Mouse (Mus musculus): ENCODE measurements around the gene Slc44a3. TPM values are rescaled to one million over a fixed set of nuclear protein-coding genes. Genes with fewer than 3 reads are reported as not detected.

Slc44a3 gene
- total RNA-seq, 2 experiments from 2014 or later = not detected

DNA sequence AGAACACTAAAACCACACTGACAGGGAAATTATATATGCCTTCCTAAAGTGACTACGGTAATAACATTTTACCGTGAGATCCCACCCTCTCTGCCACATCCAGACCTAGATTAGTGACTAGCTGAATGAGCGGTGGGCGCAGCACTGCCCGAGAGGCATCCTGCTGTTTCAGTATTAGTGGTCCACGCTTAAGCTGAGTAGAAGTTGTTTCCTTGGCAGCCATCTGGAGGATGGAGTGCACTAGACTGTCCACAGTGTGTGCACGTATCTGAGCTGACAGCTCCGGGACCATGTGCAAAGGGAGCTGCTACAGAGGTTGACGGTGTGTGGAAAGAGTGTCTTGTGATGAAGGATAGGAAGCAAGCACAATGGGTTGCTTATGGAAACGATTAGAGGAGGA, 66.4 kb downstream of the Slc44a3 start:
- Histone ChIP-seq H3K4me3 (no peak overlapping the region), H3K27ac (no peak overlapping the region)
- no peak for DNase-seq (ENCODE audit: extremely low spot score in 1 of 2, low spot score in 2 of 2)
- intact Hi-C loops (cut with DNase I) = no loop called here
- TF ChIP-seq CTCF (IDR thresholded peaks at IDR 0.05) = no peak

DNA sequence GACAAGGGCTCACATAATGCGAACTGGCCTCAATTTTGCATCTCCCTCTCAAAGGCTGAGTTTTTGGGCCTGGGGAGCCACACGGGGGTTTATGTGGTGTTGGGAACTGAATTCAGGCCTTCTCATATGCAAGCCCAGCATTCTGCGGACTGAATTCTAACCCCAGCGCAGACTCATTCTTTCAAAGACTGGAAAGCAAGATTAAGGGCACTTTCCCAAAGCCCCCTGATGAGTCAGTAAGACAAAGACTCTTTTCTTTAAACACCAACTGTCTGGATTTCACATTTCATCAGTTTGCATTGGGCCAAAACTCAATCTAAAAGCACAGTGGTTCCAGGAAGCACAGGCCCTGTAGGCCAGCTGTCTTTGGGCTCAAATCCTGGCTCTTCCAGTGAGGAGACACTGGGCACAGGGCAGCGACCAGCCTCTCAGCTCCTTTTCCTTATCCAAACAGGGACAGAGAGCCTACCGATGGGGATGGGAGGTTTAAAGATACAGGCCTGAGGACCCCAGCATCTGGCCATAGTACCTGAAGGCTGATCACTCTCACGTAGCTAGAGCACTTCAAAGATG, 67.4 kb downstream of the Slc44a3 start:
- TF ChIP-seq CTCF (IDR thresholded peaks at IDR 0.05) = no peak
- H3K27ac ChIP-seq = no peak overlapping the region
- H3K4me3 ChIP-seq = no peak overlapping the region
- no peak for DNase-seq (ENCODE audit: extremely low spot score in 1 of 2, low spot score in 2 of 2)
- intact Hi-C loops (cut with DNase I) = no loop called here

DNA sequence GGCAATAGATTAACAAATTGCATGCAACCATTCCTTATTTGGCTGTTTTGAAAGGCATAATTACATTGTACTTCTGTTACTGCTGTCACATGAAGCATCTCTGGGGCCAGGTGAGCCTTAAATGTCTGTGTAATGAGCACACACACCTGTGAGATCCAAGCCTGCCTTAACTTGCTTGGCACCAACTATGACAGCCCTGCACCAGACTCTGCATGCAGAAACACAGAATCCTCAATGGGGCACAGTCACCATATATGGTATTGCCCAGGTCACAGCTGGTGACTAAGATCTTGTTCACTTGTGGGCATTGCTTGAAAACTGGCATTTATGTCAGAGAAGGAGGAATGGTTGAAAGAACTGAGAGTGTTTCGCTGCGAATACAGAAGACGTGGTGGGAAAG, 69.4 kb downstream of the Slc44a3 start:
- Histone ChIP-seq H3K4me3 (no peak overlapping the region), H3K27ac (no peak overlapping the region)
- intact Hi-C loops (cut with DNase I) = no loop called here
- TF ChIP-seq CTCF (IDR thresholded peaks at IDR 0.05) = no peak
- DNase-seq (ENCODE audit: extremely low spot score in 1 of 2, low spot score in 2 of 2) = no peak

- H3K27ac ChIP-seq = no peak overlapping the region
- DNase-seq (ENCODE audit: extremely low spot score in 1 of 2, low spot score in 2 of 2) = no peak
- H3K4me3 ChIP-seq = no peak overlapping the region
- TF ChIP-seq CTCF (IDR thresholded peaks at IDR 0.05) = no peak
- intact Hi-C loops (cut with DNase I) = no loop called here
Measured at GRCm38 (mm10) chr3:121461477-121461876, 70.7 kb downstream of the Slc44a3 start.

GRCm38 (mm10) chr3:121460473-121461193, 71.6 kb downstream of the Slc44a3 start:
- intact Hi-C loops (cut with DNase I) = no loop called here
- DNase-seq (ENCODE audit: extremely low spot score in 1 of 2, low spot score in 2 of 2) = no peak
- no peak for TF ChIP-seq CTCF (IDR thresholded peaks at IDR 0.05)
- Histone ChIP-seq H3K27ac (no peak overlapping the region), H3K4me3 (no peak overlapping the region)

GRCm38 (mm10) chr3:121458545-121459492, 73.4 kb downstream of the Slc44a3 start:
- no peak for TF ChIP-seq CTCF (IDR thresholded peaks at IDR 0.05)
- intact Hi-C loops (cut with DNase I) = no loop called here
- Histone ChIP-seq H3K27ac (no peak overlapping the region), H3K4me3 (no peak overlapping the region)
- DNase-seq (ENCODE audit: extremely low spot score in 1 of 2, low spot score in 2 of 2) = no peak

DNA sequence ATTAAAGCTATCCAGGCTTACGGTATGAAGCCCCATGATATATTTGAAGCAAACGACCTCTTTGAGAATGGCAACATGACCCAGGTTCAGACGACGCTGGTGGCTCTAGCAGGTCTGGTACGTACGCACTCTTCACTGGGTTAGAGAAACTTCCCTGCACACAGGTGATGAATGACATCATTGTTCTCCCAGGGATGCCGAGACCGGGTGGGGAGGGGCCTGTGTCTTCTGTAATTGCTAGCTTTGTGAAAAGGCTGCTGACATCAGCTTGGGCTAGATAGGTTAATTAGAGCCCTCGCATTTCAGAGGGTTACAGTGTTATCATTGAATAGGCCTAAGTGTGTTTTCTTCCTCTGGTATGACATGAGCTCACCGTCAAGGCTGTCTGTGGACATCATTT, 80.8 kb downstream of the Slc44a3 start:
- Histone ChIP-seq H3K4me3 (no peak overlapping the region), H3K27ac (no peak overlapping the region)
- intact Hi-C loops (cut with DNase I) = no loop called here
- DNase-seq (ENCODE audit: extremely low spot score in 1 of 2, low spot score in 2 of 2) = no peak
- TF ChIP-seq CTCF (IDR thresholded peaks at IDR 0.05) = no peak

DNA sequence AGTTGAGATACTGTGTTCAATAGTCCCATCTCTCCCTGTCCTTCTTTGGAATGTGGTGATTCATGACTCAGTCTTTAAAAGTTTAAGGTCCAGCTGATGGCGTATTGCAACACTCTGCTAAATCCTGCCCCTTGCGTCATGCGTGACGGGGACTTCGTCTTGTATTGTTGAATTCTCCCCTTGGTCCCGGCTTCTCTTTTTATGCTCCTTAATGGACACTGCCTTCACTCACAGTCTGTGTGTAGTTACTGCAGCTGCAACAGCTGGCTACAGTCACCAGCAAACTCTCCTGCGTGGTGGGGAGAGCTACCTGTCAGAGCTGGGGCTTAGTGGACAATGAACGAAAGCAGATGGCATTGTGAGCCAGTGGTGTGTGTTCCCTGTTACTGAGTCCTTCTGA, 82.7 kb downstream of the Slc44a3 start:
- DNase-seq (ENCODE audit: extremely low spot score in 1 of 2, low spot score in 2 of 2) = no peak
- intact Hi-C loops (cut with DNase I) = no loop called here
- Histone ChIP-seq H3K4me3 (no peak overlapping the region), H3K27ac (no peak overlapping the region)
- TF ChIP-seq CTCF (IDR thresholded peaks at IDR 0.05) = no peak

GRCm38 (mm10) chr3:121448606-121449005, 83.6 kb downstream of the Slc44a3 start:
- Histone ChIP-seq H3K27ac (no peak overlapping the region), H3K4me3 (no peak overlapping the region)
- no peak for DNase-seq (ENCODE audit: extremely low spot score in 1 of 2, low spot score in 2 of 2)
- intact Hi-C loops (cut with DNase I) = no loop called here
- no peak for TF ChIP-seq CTCF (IDR thresholded peaks at IDR 0.05)

GRCm38 (mm10) chr3:121448029-121448468, 84.2 kb downstream of the Slc44a3 start:
- TF ChIP-seq CTCF (IDR thresholded peaks at IDR 0.05) = no peak
- Histone ChIP-seq H3K4me3 (no peak overlapping the region), H3K27ac (no peak overlapping the region)
- intact Hi-C loops (cut with DNase I) = no loop called here
- no peak for DNase-seq (ENCODE audit: extremely low spot score in 1 of 2, low spot score in 2 of 2)

GRCm38 (mm10) chr3:121446454-121446853, 85.8 kb downstream of the Slc44a3 start:
- DNase-seq (ENCODE audit: extremely low spot score in 1 of 2, low spot score in 2 of 2) = no peak
- no peak overlapping the region for H3K27ac ChIP-seq
- no peak overlapping the region for H3K4me3 ChIP-seq
- no peak for TF ChIP-seq CTCF (IDR thresholded peaks at IDR 0.05)
- intact Hi-C loops (cut with DNase I) = no loop called here

GRCm38 (mm10) chr3:121444414-121444813, 87.8 kb downstream of the Slc44a3 start:
- intact Hi-C loops (cut with DNase I) = no loop called here
- TF ChIP-seq CTCF (IDR thresholded peaks at IDR 0.05) = no peak

More at GRCm38 (mm10) chr3:121444414-121444813, 87.8 kb downstream of the Slc44a3 start:
- DNase-seq (ENCODE audit: extremely low spot score in 1 of 2, low spot score in 2 of 2) = no peak
- Histone ChIP-seq H3K27ac (no peak overlapping the region), H3K4me3 (no peak overlapping the region)
